Mouse (Mus musculus): ENCODE measurements around the gene Rgmb.

GRCm38 (mm10) chr17:15809949-15810348 lies 20.9 kb downstream of the Rgmb start:
- TF ChIP-seq TAL1 (IDR thresholded peaks at IDR 0.05; ENCODE audit: low read length), result no peak
- TF ChIP-seq GATA1 (IDR thresholded peaks at IDR 0.05; ENCODE audit: low read length), result no peak

Measured in erythroblast, embryonic 14.5 days (primary cell).